Mouse (Mus musculus): Measurements from ENCODE around the gene Cipc.

Cipc gene

GRCm38 (mm10) chr12:86989378-86989777, 42.5 kb downstream of the Cipc start:
- no peak for DNase-seq (ENCODE audit: extremely low read depth, low read depth, low spot score)

- DNase-seq (ENCODE audit: extremely low read depth, low read depth, low spot score): no peak
Observed at GRCm38 (mm10) chr12:86989890-86990754, 43.3 kb downstream of the Cipc start, which contains the start of gene Zdhhc22. TSS of gene Zdhhc22 (minus strand) at chr12:86990430.

- no peak for DNase-seq (ENCODE audit: extremely low read depth, low read depth, low spot score)
Observed at GRCm38 (mm10) chr12:86990755-86991110, 43.9 kb downstream of the Cipc start.

DNA sequence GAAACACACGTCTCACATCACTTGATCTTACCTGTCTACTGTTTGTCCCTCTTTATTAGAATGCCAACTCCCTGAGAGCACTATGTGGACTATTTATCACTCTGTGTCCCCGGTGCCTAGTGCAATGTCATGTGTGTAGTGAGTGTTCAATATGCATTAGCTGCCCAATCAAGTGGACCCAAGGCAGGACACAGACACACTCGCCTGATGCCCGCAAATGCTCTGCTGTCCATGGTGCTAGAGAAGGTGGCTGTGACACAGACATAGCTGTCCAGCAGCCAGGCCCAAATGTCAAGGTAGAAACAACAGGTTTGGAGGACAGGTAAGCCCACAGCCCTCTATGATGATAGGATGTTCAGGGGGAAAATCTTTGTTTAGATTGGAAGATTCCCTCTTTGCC, 47.3 kb downstream of the Cipc start:
- DNase-seq (ENCODE audit: extremely low read depth, low read depth, low spot score): no peak

GRCm38 (mm10) chr12:86994776-86995175, 47.9 kb downstream of the Cipc start:
- DNase-seq (ENCODE audit: extremely low read depth, low read depth, low spot score): no peak

- DNase-seq (ENCODE audit: extremely low read depth, low read depth, low spot score): no peak
Observed at GRCm38 (mm10) chr12:86995931-86996330, 49.1 kb downstream of the Cipc start.

GRCm38 (mm10) chr12:86998699-86999098, 51.9 kb downstream of the Cipc start:
- no peak for DNase-seq (ENCODE audit: extremely low read depth, low read depth, low spot score)

DNA sequence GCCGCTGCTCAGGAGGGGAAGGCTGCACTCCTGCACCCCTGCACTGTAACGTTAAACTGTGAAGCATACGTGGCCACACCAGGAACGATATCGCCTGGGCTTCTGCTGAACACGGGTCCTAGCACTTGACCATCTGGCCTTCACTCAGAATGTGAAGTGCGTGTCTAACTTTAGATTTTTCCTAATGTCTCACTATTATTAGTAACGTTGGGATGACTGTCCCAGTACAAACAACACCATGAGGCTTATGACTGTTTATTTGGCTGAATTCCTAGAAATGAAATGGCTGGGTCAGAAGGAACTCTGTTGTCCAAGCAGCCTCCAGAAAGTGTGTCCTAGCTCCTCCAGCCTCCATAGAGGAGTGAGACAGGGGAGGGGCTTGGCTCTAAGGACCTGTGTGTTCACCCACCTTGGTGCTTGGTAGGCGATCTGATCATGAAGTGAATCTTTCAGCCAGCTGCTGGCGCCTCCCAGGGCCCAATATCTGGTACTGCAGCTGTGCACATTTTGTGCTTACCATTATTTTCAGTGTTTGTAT, 52.5 kb downstream of the Cipc start:
- DNase-seq (ENCODE audit: extremely low read depth, low read depth, low spot score): no peak

GRCm38 (mm10) chr12:87000151-87000839, 53.5 kb downstream of the Cipc start:
- DNase-seq (ENCODE audit: extremely low read depth, low read depth, low spot score): no peak

GRCm38 (mm10) chr12:87000840-87001176, 54.0 kb downstream of the Cipc start:
- DNase-seq (ENCODE audit: extremely low read depth, low read depth, low spot score): no peak

DNA sequence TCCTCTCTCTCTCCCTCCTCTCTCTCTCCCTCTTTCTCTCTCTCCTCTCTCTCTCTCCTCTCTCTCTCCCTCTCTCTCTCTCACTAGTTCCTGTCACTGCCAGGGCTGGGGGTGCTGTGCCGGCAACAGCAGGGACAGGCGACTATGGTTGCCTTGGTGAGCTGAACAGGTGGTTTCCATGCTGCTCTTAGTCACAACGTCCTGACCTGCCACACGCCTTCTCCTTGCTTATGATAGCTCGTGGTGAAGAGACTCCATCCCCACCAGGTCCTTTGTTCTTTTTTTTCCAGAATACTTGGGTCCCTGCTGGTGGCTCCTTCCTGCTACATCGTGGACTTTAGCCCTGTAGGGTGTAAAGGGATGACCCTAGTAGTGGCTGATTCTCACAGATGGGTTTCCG, 55.4 kb downstream of the Cipc start:
- DNase-seq (ENCODE audit: extremely low read depth, low read depth, low spot score): no peak

DNA sequence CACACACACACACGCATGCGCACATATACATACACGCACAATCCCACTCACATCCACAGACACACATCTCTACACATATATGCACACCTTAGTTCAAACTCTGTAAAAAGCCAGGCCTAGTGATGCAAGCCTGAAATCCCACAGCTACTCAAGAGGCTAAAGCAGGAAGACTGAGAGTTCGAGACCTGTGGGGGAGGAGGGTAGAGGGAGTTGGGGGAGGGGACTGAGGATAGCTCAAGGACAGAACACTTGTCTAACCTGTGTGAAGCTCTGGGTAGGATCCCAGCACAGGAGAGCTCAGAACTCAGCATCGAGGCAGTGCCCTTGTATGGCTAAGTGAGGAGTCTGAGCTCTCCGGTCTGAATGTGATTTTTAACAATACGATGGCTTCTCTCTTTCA, 56.0 kb downstream of the Cipc start:
- DNase-seq (ENCODE audit: extremely low read depth, low read depth, low spot score): no peak

GRCm38 (mm10) chr12:87003606-87004005, 56.8 kb downstream of the Cipc start:
- DNase-seq (ENCODE audit: extremely low read depth, low read depth, low spot score): no peak

- no peak for DNase-seq (ENCODE audit: extremely low read depth, low read depth, low spot score)
Observed at GRCm38 (mm10) chr12:87004596-87004995, 57.8 kb downstream of the Cipc start.
